Mouse (Mus musculus): Measurements from ENCODE around the gene Sgms1.

Gene Sgms1

GRCm38 (mm10) chr19:32237685-32238084, 151.8 kb downstream of the Sgms1 start:
- DNase-seq: no peak

DNA sequence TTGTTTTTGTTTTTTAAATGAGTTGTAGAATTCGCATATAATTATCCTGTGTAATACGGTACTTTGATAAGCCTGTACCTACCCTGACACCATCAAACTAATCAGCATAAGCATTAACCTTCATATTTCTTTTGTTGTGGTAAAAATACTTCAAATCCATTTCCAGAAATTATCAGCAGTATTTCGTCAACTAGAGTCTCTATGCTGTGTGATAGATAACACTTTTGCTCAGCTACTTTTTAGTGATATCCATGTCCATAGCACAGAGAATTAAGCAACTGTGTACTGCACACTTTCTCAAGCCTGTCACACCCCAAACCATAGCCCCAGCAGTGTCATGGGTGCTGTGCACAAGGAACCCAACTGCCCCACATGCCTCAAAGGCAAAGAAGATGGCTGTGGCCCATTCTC, 152.3 kb downstream of the Sgms1 start:
- DNase-seq: no peak

DNA sequence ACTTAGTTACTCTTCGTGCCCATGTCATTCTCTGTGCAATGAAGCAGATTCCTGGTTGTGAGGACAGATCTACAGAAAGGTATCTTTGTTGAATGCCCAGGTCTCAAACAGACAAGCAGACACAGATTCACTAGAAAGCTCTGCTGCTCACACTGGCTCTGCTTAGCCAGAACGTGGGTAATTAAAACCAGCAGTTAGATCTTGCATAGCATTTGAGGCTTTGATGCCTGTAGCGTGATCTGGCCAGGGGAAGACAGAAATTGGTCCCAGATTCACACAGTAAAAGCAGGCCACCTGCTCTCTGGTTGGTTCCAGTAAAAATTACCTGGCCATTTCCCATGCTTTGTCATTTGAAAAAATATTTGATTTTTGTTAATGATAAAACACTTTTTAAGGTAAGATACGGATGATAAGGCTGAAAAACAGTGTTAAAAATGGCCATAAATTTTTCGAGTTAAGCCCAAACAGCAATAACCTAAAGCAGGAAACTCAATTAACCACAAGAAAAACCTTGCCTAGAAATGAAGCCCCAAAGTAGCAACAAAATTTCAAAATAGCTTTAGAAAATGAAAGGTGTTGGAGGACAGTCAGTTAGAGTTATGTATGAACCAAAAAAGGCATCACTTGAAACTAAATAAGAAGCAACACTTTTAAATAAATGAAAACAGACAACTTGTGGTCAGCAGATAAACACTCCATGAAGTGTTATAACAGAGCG, 154.6 kb downstream of the Sgms1 start:
- DNase-seq: no peak

DNA sequence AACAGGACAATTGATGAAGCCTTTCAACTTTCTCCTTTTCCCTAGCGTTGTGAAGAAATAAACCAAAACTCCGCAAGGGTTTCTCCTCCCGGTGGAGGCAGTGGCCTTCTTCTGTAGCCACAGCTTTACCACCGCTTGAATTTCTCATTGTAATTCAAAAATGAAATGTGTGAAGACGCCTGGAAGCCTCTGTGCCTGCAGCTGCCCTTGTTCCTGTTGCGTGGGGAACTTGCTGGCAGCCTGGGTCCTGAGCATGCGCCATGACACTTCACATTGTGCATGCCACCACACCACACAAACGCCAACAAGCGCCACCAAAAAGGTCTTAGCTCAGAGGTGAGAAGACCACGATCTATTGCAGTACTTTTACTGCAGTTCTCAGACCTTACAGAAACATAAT, 158.2 kb downstream of the Sgms1 start:
- DNase-seq: no peak

DNA sequence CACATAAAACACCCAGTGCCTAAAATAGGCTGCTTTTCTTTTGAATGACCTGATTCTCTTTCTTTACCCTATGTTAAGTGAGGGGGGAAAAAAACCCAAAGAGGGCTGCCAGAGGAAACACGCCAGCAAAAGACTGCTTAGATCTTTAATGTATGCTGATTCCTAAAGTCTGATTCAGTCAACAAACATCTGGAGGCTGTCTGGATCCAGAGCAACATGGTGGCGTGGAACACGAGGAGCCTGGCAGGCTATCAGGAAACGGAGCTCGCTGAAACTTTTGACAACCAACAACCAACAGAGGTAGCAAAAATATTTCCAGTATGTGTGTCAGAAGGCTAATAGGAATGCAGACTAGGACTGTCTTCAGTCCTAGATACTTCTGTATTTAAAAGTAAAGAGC, 158.7 kb downstream of the Sgms1 start:
- no peak for DNase-seq

- no peak for DNase-seq
Measured at GRCm38 (mm10) chr19:32230301-32230700, 159.2 kb downstream of the Sgms1 start.

GRCm38 (mm10) chr19:32229776-32230175, 159.7 kb downstream of the Sgms1 start:
- DNase-seq: no peak

DNA sequence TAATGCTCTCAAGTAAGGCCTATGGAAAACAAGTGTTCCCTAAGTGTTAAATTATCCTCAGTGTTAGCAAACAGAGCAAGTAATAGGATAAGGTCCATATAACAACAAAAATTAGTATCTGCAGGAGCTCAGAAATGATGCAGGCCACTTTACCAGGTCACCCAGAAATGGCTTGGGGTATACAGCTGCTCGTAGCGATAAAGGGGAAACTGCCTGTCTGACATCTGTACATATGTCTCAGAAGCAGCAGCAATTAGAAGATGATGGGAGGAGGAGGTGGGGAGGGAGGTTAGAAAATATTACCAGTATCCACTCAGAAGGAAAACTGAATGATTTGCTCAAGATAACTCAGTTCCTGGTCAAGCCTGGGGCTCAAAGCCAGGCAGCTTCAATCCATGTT, 162.3 kb downstream of the Sgms1 start:
- no peak for DNase-seq

DNA sequence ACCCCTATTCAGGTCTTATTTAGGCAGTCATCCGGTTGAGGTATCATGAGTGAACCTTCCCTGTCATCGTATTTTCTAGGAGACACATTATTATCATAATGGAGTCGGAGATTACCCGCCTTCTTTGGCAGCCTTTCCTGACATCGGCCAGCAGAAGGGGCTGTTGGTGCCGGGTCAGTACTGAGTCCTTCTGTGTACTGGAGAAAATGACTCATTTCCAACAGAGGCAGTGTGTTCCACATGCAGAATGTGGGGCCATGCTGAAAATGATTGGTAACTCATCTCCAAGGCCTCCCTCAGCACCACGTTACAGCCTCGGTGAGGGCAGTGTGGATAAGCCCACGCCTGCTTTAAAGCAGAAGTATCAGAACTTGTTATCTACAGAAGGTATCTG, 164.4 kb downstream of the Sgms1 start:
- no peak for DNase-seq

DNA sequence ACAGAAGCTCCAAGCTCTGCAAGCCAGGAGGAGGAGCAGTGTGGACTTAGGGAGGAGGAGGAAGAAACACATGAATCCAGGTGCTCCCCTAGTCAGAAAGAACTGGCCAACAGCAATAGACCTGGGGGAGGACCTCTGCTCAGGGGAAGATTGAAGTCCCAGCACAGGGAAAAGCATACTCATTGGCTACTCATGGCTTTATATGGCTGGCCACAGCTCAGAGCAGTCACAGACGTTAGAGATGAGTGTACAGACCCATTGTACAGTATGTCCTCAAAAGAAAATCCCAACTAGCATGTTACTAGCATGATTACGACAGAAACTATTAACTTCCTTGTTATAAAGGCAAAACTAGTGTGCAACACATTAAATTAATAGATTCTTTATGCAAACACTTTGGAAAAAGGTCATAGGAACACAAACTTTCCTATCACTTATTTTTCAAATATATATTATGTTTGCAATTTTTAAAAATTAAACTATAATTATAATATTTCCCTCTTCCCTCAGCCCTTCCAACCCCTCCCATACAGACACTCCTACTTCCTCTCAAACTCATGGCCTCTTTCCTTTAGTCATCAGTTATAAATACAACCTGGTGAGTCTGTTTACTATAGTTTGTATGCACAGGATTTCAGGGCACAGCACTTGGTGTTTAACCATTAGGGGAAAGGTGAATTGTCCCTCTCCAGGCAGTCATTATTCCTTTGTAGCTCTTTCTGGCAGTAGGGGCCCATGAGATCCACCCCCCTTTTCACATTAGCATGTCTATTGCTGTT, 165.0 kb downstream of the Sgms1 start:
- DNase-seq: no peak

GRCm38 (mm10) chr19:32223751-32224174, 165.8 kb downstream of the Sgms1 start:
- DNase-seq: no peak

DNA sequence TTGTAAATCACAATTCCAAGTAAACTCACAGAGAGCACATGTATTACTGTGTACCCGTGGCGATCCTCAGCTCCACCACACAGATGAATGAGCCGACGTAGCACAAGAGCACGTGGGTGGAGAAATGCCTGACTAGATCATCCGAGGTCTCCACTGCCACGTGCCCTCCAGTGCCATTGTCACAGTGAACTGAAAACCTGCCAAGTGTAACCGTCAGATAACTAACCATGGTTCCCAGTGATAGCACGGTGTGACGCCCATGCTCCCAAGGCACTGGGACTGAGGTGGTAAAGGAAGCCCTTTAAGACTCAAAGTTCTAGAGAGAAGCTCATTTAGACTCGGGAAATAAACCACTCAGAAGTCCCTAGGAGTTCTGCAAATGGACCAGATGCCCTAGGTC, 167.4 kb downstream of the Sgms1 start:
- DNase-seq: no peak

- DNase-seq: no peak
Measured at GRCm38 (mm10) chr19:32220991-32221390, 168.5 kb downstream of the Sgms1 start.

DNA sequence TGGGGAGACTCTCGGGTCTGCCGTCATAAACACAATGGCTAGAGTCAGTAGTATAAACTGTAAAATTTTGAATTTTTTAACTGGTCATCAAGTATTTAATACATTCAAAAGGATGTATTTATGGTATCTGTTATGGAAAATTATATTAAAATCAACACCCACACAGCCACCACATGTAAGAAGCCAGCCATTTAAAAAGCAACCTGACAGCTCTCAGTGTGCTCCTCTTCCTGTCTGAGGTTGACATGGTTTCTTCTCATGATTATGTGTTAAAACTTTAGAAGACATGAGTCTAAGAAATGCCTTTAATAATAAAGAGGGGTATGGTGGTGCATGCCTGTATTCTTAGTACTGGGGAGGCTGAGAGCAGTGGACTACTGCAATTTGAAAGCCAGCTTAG, 172.8 kb downstream of the Sgms1 start:
- DNase-seq: no peak

DNA sequence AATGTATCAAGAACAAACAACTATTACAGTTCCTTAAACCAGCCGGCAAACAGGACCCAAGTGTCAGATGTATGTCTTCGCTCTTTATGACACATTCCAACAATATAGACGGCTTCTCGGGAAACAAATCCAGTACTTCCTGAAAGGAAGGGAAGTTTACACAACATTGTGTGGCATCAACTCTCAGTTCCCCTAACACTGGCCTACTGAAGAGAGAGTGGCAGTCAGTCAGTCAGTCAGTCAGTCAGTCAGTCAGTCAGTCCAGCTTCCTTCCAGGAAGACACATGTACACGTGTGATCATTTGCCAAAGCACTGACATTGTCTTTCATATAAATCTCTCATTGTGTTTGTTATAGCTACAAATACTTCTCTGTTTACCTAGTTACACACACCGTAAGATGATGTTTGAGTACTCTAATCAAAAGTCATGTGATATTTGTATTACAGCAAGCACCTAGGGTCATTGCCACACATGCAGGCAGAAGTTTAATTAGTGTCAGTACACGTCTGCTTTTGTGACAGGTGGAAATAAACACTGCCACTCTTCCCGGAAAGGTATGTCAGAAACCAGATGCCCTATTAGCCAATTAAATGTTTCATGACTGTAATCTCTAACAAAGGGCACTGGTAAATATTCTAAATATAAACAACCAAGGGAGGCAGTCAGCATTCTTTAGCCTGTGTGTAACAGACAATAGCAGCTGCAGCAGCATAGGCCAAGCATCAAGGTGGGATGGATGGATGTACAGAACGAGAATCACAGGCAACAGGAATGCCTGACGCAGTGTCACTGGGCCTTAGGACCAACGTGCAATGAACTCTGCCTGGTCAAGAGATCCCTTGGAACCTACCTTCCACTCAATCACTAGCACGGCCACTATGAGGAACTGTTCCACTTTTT, 174.4 kb downstream of the Sgms1 start:
- DNase-seq: no peak

DNA sequence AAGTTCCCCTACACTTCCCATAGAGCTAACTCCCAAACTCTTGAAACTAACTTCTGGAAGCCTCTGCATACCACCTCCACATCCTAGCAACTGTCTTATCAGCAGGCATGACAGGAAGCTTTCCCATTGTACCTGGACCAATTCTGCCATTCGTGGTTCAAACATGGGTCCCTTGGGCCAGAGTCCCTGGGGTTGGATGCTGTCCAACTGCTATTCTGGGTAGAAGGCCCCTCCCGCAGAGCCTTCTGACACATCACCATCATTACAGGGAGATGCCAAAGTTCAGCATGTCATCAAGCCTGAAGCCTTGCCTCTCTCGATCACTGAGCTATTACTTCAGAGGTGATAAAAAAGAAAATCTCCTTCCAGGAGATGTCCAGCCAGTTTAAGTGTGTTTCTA, 175.9 kb downstream of the Sgms1 start:
- no peak for DNase-seq

DNA sequence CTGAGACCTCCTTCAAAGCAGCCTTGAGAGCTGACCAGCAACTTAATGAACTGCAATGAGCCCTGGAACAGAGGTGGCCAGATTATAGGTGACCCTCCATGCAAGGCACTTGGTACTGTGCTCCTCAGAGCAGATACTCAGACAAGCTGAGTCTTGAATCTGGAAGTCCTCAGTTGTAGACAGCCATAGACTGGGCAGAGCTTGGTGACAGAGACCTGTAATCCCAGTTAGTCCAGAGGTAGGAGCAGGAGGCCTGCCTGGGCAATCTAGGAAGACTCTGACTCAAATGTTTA, 178.3 kb downstream of the Sgms1 start:
- no peak for DNase-seq

DNA sequence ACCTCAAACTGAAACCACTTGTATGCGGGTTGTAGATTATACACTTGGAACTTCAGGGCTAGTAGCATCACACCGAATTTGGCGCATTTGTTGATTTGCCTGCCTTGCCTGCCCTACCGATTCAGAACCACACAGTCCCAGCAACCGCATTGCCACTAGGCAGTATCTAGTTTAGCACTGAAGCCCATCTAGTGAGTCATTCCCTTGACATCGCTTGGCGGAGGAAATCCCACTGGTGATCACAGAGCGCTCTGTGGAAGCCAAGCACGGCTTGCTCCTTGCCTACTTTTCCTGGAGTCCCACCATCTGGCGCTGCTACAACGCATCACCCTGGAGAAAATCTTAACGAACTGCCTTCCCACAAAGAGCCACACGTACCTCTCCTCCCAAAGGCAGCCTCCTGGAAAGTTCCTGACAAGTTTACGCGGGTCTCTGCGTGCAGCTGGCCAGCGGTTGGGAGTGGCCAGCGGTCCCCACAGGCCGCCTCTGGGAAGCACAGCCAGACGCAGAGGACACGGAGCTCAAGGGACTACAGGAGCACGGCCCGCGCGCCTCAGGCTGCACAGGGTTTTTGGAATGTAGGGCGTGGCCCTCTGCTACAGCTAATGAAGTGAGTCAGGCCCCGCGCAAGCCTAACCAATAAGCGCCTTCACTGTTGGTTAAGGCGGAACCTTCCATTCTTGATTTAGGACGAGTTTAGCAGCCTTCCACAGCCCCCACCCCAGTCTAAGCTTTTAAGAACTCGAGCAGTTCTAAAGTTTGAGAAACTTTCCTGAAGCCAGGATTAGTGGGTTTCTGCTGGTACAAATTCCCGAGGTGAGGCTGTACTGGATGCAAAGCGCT, 178.8 kb downstream of the Sgms1 start:
- DNase-seq: peak; percentile 80

- no peak for DNase-seq
Measured at GRCm38 (mm10) chr19:32210099-32210449, 179.4 kb downstream of the Sgms1 start.

DNA sequence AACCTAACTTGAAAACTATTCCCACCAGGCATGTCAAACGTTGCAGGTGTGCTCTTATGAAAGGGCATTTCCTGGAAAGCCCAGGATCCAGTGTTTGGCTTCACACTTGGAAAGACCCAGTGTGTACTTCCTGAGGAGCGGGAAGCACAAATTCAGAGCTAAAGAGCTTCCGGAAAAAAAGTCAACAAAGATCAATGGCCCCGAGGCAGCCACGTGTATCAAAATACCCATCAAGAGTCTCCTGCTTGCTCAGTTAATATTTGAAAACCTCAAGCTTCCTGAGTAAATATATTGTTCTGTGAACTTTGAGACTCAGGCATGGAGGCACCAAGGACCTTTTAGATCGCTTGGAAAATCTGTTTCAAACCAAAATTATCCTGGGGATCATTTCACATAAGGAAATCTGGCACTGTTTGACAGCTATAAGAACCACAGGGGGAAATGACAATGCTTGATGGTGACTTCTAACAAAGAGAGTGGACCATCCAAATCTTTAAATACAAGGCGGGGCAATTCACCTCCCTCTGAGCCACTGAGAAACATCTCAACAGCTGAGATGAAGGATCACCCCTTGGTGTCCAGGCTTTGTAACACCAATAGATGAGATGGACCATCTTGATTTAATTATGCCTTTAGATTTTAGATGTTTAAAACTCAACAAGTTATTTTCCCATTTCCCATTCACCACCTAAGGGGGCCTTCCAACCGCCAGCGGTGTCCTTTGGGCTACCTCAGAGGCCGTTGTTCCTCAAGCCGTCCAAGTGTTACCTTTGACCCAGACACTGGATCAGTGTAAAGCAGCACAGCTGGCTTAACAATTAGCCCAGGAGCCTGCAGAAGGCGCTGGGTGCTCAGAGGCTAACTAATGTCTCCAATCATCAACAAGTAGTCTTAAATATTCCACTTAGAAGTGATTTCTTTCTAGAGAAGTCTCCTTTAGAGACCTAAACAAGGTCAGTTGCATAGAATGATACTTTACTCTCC, 187.1 kb downstream of the Sgms1 start:
- no peak for DNase-seq

GRCm38 (mm10) chr19:32199861-32200574, 189.5 kb downstream of the Sgms1 start:
- no peak for DNase-seq
